Mouse (Mus musculus) left cerebral cortex, postnatal 14 days (tissue): ENCODE data around the gene Rab5b. TPM values are rescaled to one million over a fixed set of nuclear protein-coding genes. Genes with fewer than 3 reads are reported as not detected.

Source experiments
- total RNA-seq, 2 experiments: library from RNA; stranded (reverse); gene quantifications; 2 replicates each; pipeline ENCODE4 v1.2.3; 2021

Gene Rab5b
- total RNA-seq, 2 experiments from 2014 or later = 117 to 123 TPM

Other genes starting within 250 kb of the Rab5b start
- 100 to 1,000 TPM; 199 to 211 TPM for gene Smarcc2, start 237.0 kb downstream of the Rab5b start, total RNA-seq
- gene Myl6, start 202.1 kb downstream of the Rab5b start, total RNA-seq = 100 to 1,000 TPM; 606 to 662 TPM
- gene Myl6b, start 197.6 kb downstream of the Rab5b start, total RNA-seq = 10 to 100 TPM; 19.1 to 21.7 TPM
- 1 to 10 TPM; 8.1 to 9.3 TPM for gene Esyt1, start 170.4 kb downstream of the Rab5b start, total RNA-seq
- 10 to 100 TPM; 11.4 to 12.0 TPM for gene Zc3h10, start 148.5 kb downstream of the Rab5b start, total RNA-seq
- 1,000 to 10,000 TPM; 1,939 to 2,055 TPM for gene Rpl41, start 147.0 kb downstream of the Rab5b start, total RNA-seq
- gene Pa2g4, start 130.3 kb downstream of the Rab5b start, total RNA-seq = 10 to 100 TPM; 67.1 to 68.6 TPM
- gene Erbb3, start 106.6 kb downstream of the Rab5b start, total RNA-seq = 1 to 10 TPM; 3.3 to 4.9 TPM
- gene Rps26, start 69.5 kb downstream of the Rab5b start, total RNA-seq = 100 to 1,000 TPM; 299 to 305 TPM
- 10 to 100 TPM; 15.4 to 15.9 TPM for gene Ikzf4, start 50.3 kb downstream of the Rab5b start, total RNA-seq
- gene Suox, start 22.2 kb downstream of the Rab5b start, total RNA-seq = 10 to 100 TPM; 11.2 to 11.8 TPM
- 1 to 10 TPM in 1 of 2 experiments, under 1 TPM in 1; 0.97 to 1.2 TPM for gene Pmel, start 7.9 kb upstream of the Rab5b start, total RNA-seq
- 1 to 10 TPM; 4.7 to 5.1 TPM for gene Cdk2, start 8.8 kb upstream of the Rab5b start, total RNA-seq
- gene Dgka, start 48.6 kb upstream of the Rab5b start, total RNA-seq = 1 to 10 TPM; 4.8 to 6.3 TPM
- gene Pym1, start 51.6 kb upstream of the Rab5b start, total RNA-seq = 10 to 100 TPM; 30.7 to 32.7 TPM
- under 1 TPM; 0.77 to 0.80 TPM for gene Mmp19, start 94.6 kb upstream of the Rab5b start, total RNA-seq
- 10 to 100 TPM; 68.1 to 68.6 TPM for gene Dnajc14, start 107.8 kb upstream of the Rab5b start, total RNA-seq
- 10 to 100 TPM; 10.4 to 11.6 TPM for gene Tmem198b, start 108.1 kb upstream of the Rab5b start, total RNA-seq
- gene Sarnp, start 121.1 kb upstream of the Rab5b start, total RNA-seq = 10 to 100 TPM; 38.9 to 41.7 TPM
- 1 to 10 TPM; 5.6 to 7.2 TPM for gene Ormdl2, start 125.4 kb upstream of the Rab5b start, total RNA-seq
- gene Gdf11, start 195.5 kb upstream of the Rab5b start, total RNA-seq = 10 to 100 TPM; 11.6 to 15.7 TPM
- gene Cd63, start 204.7 kb upstream of the Rab5b start, total RNA-seq = 10 to 100 TPM; 55.4 to 61.0 TPM
- gene Rdh5, start 226.6 kb upstream of the Rab5b start, total RNA-seq = 1 to 10 TPM; 4.8 to 5.1 TPM
- 10 to 100 TPM; 71.5 to 78.7 TPM for gene Bloc1s1, start 227.8 kb upstream of the Rab5b start, total RNA-seq
- 10 to 100 TPM; 15.6 to 17.6 TPM for gene Itga7, start 237.6 kb upstream of the Rab5b start, total RNA-seq